Mouse (Mus musculus) MEL (cell line): ENCODE measurements at regions not wholly inside any gene's neighbourhood (a gene's known extent, or its start where the extent isn't known, plus 50 kb on each side); places are given as distances from the start of the nearest gene placed in this dataset.

ENCODE experiments used
- DNase-seq: peaks from one replicate; pipeline ENCODE4 v3.0.0; 2011; ENCODE audit warnings: low read depth, low spot score
- H3K27ac ChIP-seq: 2 replicates; pipeline ENCODE4 v1.5.1; 2012; ENCODE audit warnings: low read depth, mild to moderate bottlenecking, control low read depth, low read length, moderate library complexity; ENCODE audit not compliant: control insufficient read depth
- H3K27me3 ChIP-seq, 2 experiments: fragments of 150-350 bp in 1 of 2; sonication (generic) in 1 of 2; 2 replicates each; pipeline ENCODE4 v1.6.1; 2012; ENCODE audit warnings: low read length in 2 of 2, mild to moderate bottlenecking in 2 of 2, improper control_type of control experiment in 1 of 2, moderate library complexity in 1 of 2; ENCODE audit not compliant: insufficient read depth in 2 of 2, control insufficient read depth in 1 of 2
- H3K36me3 ChIP-seq, 2 experiments: 2 replicates each; pipeline ENCODE4 v1.6.1; 2012 to 2014; ENCODE audit warnings: low read length in 2 of 2, improper control_type of control experiment in 1 of 2, inconsistent platforms in 1 of 2, mild to moderate bottlenecking in 1 of 2; ENCODE audit not compliant: insufficient read depth in 2 of 2, control insufficient read depth in 1 of 2
- H3K4me1 ChIP-seq, 2 experiments: fragments of 150-350 bp in 1 of 2; sonication (generic) in 1 of 2; 2 replicates each; pipeline ENCODE4 v1.6.1; 2012; ENCODE audit warnings: low read length in 2 of 2, improper control_type of control experiment in 1 of 2, mild to moderate bottlenecking in 1 of 2; ENCODE audit not compliant: insufficient read depth in 2 of 2, control insufficient read depth in 1 of 2
- H3K4me3 ChIP-seq, 2 experiments: fragments of 150-350 bp in 1 of 2; sonication (generic) in 1 of 2; 2 replicates each; pipeline ENCODE4 v1.5.1; 2012; ENCODE audit warnings: low read depth in 2 of 2, low read length in 2 of 2, mild to moderate bottlenecking in 2 of 2, moderate library complexity in 2 of 2, control low read depth in 1 of 2, improper control_type of control experiment in 1 of 2; ENCODE audit not compliant: control insufficient read depth in 1 of 2, insufficient read depth in 1 of 2
- H3K79me2 ChIP-seq: 2 replicates; pipeline ENCODE4 v1.6.1; 2012; ENCODE audit warnings: mild to moderate bottlenecking, low read length, moderate library complexity; ENCODE audit not compliant: control insufficient read depth, poor library complexity, insufficient read depth
- H3K9ac ChIP-seq: 2 replicates; pipeline ENCODE4 v1.6.1; 2012; ENCODE audit warnings: low read depth, mild to moderate bottlenecking, control low read depth, low read length, moderate library complexity; ENCODE audit not compliant: control insufficient read depth, poor library complexity, severe bottlenecking
- H3K9me3 ChIP-seq: fragments of 150-350 bp; sonication (generic); replicated peaks from 2 replicates; pipeline ENCODE4 v1.6.1; 2012; ENCODE audit warnings: mild to moderate bottlenecking, low read length, improper control_type of control experiment, moderate library complexity; ENCODE audit not compliant: insufficient read depth
- CHD1 ChIP-seq: IDR thresholded peaks from 2 replicates; pipeline ENCODE4 v1.6.1; 2012; ENCODE audit warnings: low read depth, mild to moderate bottlenecking, inconsistent platforms, low read length, improper control_type of control experiment
- E2F4 ChIP-seq: IDR thresholded peaks from 2 replicates; pipeline ENCODE4 v1.6.1; 2011; ENCODE audit warnings: low read depth, low read length, improper control_type of control experiment, borderline replicate concordance
- ELF1 ChIP-seq: IDR thresholded peaks from 2 replicates; pipeline ENCODE4 v1.6.1; 2014; ENCODE audit warnings: low read depth, mild to moderate bottlenecking, inconsistent platforms, low read length, improper control_type of control experiment, moderate library complexity
- ETS1 ChIP-seq: IDR thresholded peaks from 2 replicates; pipeline ENCODE4 v1.6.1; 2012; ENCODE audit warnings: low read depth, mild to moderate bottlenecking, inconsistent platforms, low read length, improper control_type of control experiment, moderate library complexity
- GABPA ChIP-seq: IDR thresholded peaks from 2 replicates; pipeline ENCODE4 v1.6.1; 2012; ENCODE audit warnings: low read depth, mild to moderate bottlenecking, inconsistent platforms, low read length, improper control_type of control experiment, moderate library complexity
- GATA1 ChIP-seq: IDR thresholded peaks from 2 replicates; pipeline ENCODE4 v1.6.1; 2011; ENCODE audit warnings: low read depth, low read length, improper control_type of control experiment
- JUND ChIP-seq: IDR thresholded peaks from 2 replicates; pipeline ENCODE4 v1.6.1; 2011; ENCODE audit warnings: low read depth, mild to moderate bottlenecking, improper control_type of control experiment, low read length
- KAT2A ChIP-seq: conservative IDR thresholded peaks from 2 replicates; pipeline ENCODE4 v1.6.1; 2012; ENCODE audit warnings: low read depth, low read length, improper control_type of control experiment, inconsistent platforms
- MEF2A ChIP-seq: IDR thresholded peaks from 2 replicates; pipeline ENCODE4 v1.6.1; 2014; ENCODE audit warnings: low read depth, mild to moderate bottlenecking, inconsistent platforms, low read length, improper control_type of control experiment; ENCODE audit not compliant: poor library complexity, insufficient replicate concordance, severe bottlenecking; ENCODE audit errors: extremely low read depth
- MYC ChIP-seq: IDR thresholded peaks from 2 replicates; pipeline ENCODE4 v1.6.1; 2011; ENCODE audit warnings: low read depth, mild to moderate bottlenecking, low read length, improper control_type of control experiment, moderate library complexity
- NELFE ChIP-seq: IDR thresholded peaks from 2 replicates; pipeline ENCODE4 v1.6.1; 2011; ENCODE audit warnings: low read depth, low read length, improper control_type of control experiment
- NRF1 ChIP-seq: IDR thresholded peaks from 2 replicates; pipeline ENCODE4 v1.6.1; 2014; ENCODE audit warnings: low read depth, mild to moderate bottlenecking, inconsistent platforms, low read length, improper control_type of control experiment, moderate library complexity; ENCODE audit not compliant: poor library complexity, insufficient read depth, severe bottlenecking
- POLR2A ChIP-seq, 2 experiments: IDR thresholded peaks; 2 replicates each; pipeline ENCODE4 v1.6.1; 2011 to 2012; ENCODE audit warnings: low read length in 2 of 2, mild to moderate bottlenecking in 2 of 2, control low read depth in 1 of 2, improper control_type of control experiment in 1 of 2, low read depth in 1 of 2, moderate library complexity in 1 of 2; ENCODE audit not compliant: control insufficient read depth in 1 of 2, insufficient read depth in 1 of 2, poor library complexity in 1 of 2
- RCOR1 ChIP-seq: IDR thresholded peaks from 2 replicates; pipeline ENCODE4 v1.6.1; 2012; ENCODE audit warnings: low read depth, mild to moderate bottlenecking, inconsistent platforms, low read length, improper control_type of control experiment
- SIN3A ChIP-seq: IDR thresholded peaks from 2 replicates; pipeline ENCODE4 v1.6.1; 2012; ENCODE audit warnings: low read length, improper control_type of control experiment, inconsistent platforms
- SMC3 ChIP-seq: IDR thresholded peaks from 2 replicates; pipeline ENCODE4 v1.6.1; 2011; ENCODE audit warnings: low read depth, low read length, improper control_type of control experiment
- TAL1 ChIP-seq: IDR thresholded peaks from 2 replicates; pipeline ENCODE4 v1.6.1; 2012; ENCODE audit warnings: mild to moderate bottlenecking, inconsistent platforms, low read length, moderate library complexity, mixed read lengths
- TCF12 ChIP-seq: IDR thresholded peaks from 2 replicates; pipeline ENCODE4 v1.6.1; 2014; ENCODE audit warnings: low read depth, mild to moderate bottlenecking, inconsistent platforms, low read length, improper control_type of control experiment, moderate library complexity
- ZKSCAN1 ChIP-seq: IDR thresholded peaks from 2 replicates; pipeline ENCODE4 v1.6.1; 2012; ENCODE audit warnings: low read depth, mild to moderate bottlenecking, inconsistent platforms, low read length, improper control_type of control experiment, moderate library complexity
- ZMIZ1 ChIP-seq: IDR thresholded peaks from 2 replicates; pipeline ENCODE4 v1.6.1; 2012; ENCODE audit warnings: low read depth, mild to moderate bottlenecking, inconsistent platforms, low read length, improper control_type of control experiment, moderate library complexity
- ZNF384 ChIP-seq: IDR thresholded peaks from 2 replicates; pipeline ENCODE4 v1.6.1; 2012; ENCODE audit warnings: low read depth, mild to moderate bottlenecking, inconsistent platforms, low read length, improper control_type of control experiment

- no peaks in the 10 kb centered on the region for H3K9me3 ChIP-seq
- H3K4me3 ChIP-seq, result no peak overlapping the region
- H3K79me2 ChIP-seq, result no peaks in the 10 kb centered on the region
- H3K4me1 ChIP-seq, result no peaks in the 10 kb centered on the region
- H3K36me3 ChIP-seq, result no peaks in the 10 kb centered on the region
- no peak overlapping the region for H3K27ac ChIP-seq
- no peak overlapping the region for H3K9ac ChIP-seq
- TF ChIP-seq TAL1 (no peak), KAT2A (no peak), ZMIZ1 (no peak), MEF2A (no peak), GABPA (no peak), TCF12 (no peak), ETS1 (no peak), SIN3A (no peak), JUND (no peak), ZKSCAN1 (no peak), GATA1 (no peak), POLR2A (IDR thresholded peaks at IDR 0.05; ENCODE audit: control insufficient read depth in 1 of 2, insufficient read depth in 1 of 2, low read depth in 1 of 2, low read length in 2 of 2, poor library complexity in 1 of 2) (no peak), SMC3 (no peak), CHD1 (no peak), NRF1 (no peak)
- H3K27me3 ChIP-seq, result no peaks in the 10 kb centered on the region
- DNase-seq, result no peak
These were observed 226.3 kb upstream of the Zic1 start for GRCm38 (mm10) chr9:91591915-91592314.

GRCm38 (mm10) chr9:91588756-91589155 lies 223.1 kb upstream of the Zic1 start:
- Histone ChIP-seq H3K4me1 (no peaks in the 10 kb centered on the region), H3K27ac (no peak overlapping the region), H3K9ac (no peak overlapping the region), H3K4me3 (no peak overlapping the region), H3K9me3 (no peaks in the 10 kb centered on the region), H3K27me3 (no peaks in the 10 kb centered on the region), H3K79me2 (no peaks in the 10 kb centered on the region), H3K36me3 (no peaks in the 10 kb centered on the region)
- no peak for DNase-seq
- TF ChIP-seq E2F4 (no peak), MYC (no peak), ELF1 (no peak), ZKSCAN1 (no peak), RCOR1 (no peak), NELFE (no peak), GABPA (no peak), ZNF384 (no peak), SMC3 (no peak), POLR2A (IDR thresholded peaks at IDR 0.05; ENCODE audit: control insufficient read depth in 1 of 2, insufficient read depth in 1 of 2, low read depth in 1 of 2, low read length in 2 of 2, poor library complexity in 1 of 2) (no peak), SIN3A (no peak)
